In the genomic region with DNA sequence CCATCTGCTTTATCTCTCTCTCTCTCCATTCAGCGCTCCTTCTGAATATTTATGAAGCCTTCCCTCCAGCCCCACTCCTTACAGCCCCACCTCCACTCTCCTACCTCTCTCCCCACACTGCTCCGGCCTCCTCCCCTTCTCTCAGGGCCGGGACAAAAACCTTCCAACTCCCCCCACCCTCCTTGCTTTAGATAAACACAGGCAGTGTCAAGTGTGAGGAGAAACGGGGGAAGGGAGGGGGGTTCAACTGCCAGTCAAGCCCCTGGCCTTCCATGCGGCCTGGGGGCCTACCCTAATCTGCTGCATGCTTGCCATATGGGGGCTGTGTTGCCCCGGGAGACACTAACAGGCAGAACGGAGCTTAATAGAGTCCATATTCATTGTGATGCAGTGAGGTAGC, we compare ENCODE assay signal across 8 mouse cellular contexts. TPM values are rescaled to one million over a fixed set of nuclear protein-coding genes. Genes with fewer than 3 reads are reported as not detected.
A peak's percentile ranks its signal among the peaks of the same experiment; 100 is the strongest.
DNase-seq lines count a peak whose midpoint lies in the region; ATAC-seq and TF ChIP-seq lines count a peak whose summit lies in the region.
"Had no signal": no experiment of that assay in that cellular context is flagged by ENCODE, and none has a peak within 500 bp of the region (broad histone marks: within the 10 kb centered on the region; RNA-seq: fewer than 3 reads in every experiment).

No protein-coding gene starts in this region.

- under 1% methylated on average over 7 of the region's 7 CpGs for WGBS in embryonic facial prominence, embryonic 10.5 days
- 0% methylated on average over 7 of the region's 7 CpGs for WGBS in hindbrain, embryonic 14.5 days
- WGBS in neural tube, embryonic 15.5 days = 2% methylated on average over 7 of the region's 7 CpGs

- H3K9ac ChIP-seq in hindbrain, embryonic 14.5 days = peak overlapping the region; percentile 63
- peak overlapping the region; percentile 44 for H3K9ac ChIP-seq in neural tube, embryonic 15.5 days (replicated peaks)

- H3K27ac ChIP-seq in left cerebral cortex, adult 2 months = peak overlapping the region; percentile 69
- peak overlapping the region; percentile 85 for H3K27ac ChIP-seq in embryonic facial prominence, embryonic 10.5 days (replicated peaks)
- H3K27ac ChIP-seq in hindbrain, embryonic 14.5 days = peak overlapping the region; percentile 76
- H3K27ac ChIP-seq in neural tube, embryonic 15.5 days (replicated peaks) = peak overlapping the region; percentile 76

- peaks cover 83% of the 10 kb centered on the region for H3K4me1 ChIP-seq in embryonic facial prominence, embryonic 10.5 days
- H3K4me1 ChIP-seq in hindbrain, embryonic 14.5 days (replicated peaks; ENCODE audit: control insufficient read depth, insufficient read depth, low read length) = peaks cover 73% of the 10 kb centered on the region
- peaks cover 67% of the 10 kb centered on the region for H3K4me1 ChIP-seq in neural tube, embryonic 15.5 days

- peak overlapping the region; percentile 63 for H3K4me2 ChIP-seq in hindbrain, embryonic 14.5 days (replicated peaks)
- peak overlapping the region; percentile 65 for H3K4me2 ChIP-seq in neural tube, embryonic 15.5 days

- peak; percentile 91 for ATAC-seq in hindbrain, embryonic 14.5 days (ENCODE audit: low FRiP score)
- ATAC-seq in neural tube, embryonic 15.5 days (ENCODE audit: low FRiP score) = peak; percentile 80

- H3K9me3 ChIP-seq in embryonic facial prominence, embryonic 10.5 days = peaks cover 8% of the 10 kb centered on the region
- no peaks in the 10 kb centered on the region for H3K9me3 ChIP-seq in hindbrain, embryonic 14.5 days (ENCODE audit: control insufficient read depth, low read length)
- no peaks in the 10 kb centered on the region for H3K9me3 ChIP-seq in neural tube, embryonic 15.5 days (replicated peaks)

- TF ChIP-seq CTCF in left cerebral cortex, adult 2 months (IDR thresholded peaks at IDR 0.05) = no peak

- H3K36me3 ChIP-seq in embryonic facial prominence, embryonic 10.5 days (replicated peaks) = peaks cover 20% of the 10 kb centered on the region
- no peaks in the 10 kb centered on the region for H3K36me3 ChIP-seq in hindbrain, embryonic 14.5 days (replicated peaks; ENCODE audit: control insufficient read depth, insufficient read depth)
- no peaks in the 10 kb centered on the region for H3K36me3 ChIP-seq in neural tube, embryonic 15.5 days

- peak overlapping the region; percentile 32; the same call in 1 of the 2 replicates for H3K4me3 ChIP-seq in left cerebral cortex, adult 2 months
- peak overlapping the region; percentile 45 for H3K4me3 ChIP-seq in embryonic facial prominence, embryonic 10.5 days
- peak overlapping the region; percentile 25 for H3K4me3 ChIP-seq in hindbrain, embryonic 14.5 days (replicated peaks; ENCODE audit: low read length)
- peak overlapping the region; percentile 28 for H3K4me3 ChIP-seq in neural tube, embryonic 15.5 days (replicated peaks)

- H3K27me3 ChIP-seq in embryonic facial prominence, embryonic 10.5 days (replicated peaks; ENCODE audit: low read depth, poor library complexity, severe bottlenecking) = no peaks in the 10 kb centered on the region
- no peaks in the 10 kb centered on the region for H3K27me3 ChIP-seq in hindbrain, embryonic 14.5 days (ENCODE audit: control insufficient read depth, insufficient read depth, low read length)
- no peaks in the 10 kb centered on the region for H3K27me3 ChIP-seq in neural tube, embryonic 15.5 days (replicated peaks)

- intact Hi-C loops in left cerebral cortex, adult 2 months (cut with DNase I) = loop anchor here (2.0 kb wide), 2 partner anchors 20 to 28 kb away; partner anchors contain the start of gene Boc
- intact Hi-C loops in left cerebral cortex, postnatal 14 days (cut with DNase I) = no loop called here

- no peak for DNase-seq in left cerebral cortex, adult 2 months (ENCODE audit: extremely low spot score in 1 of 2, low spot score in 2 of 2)
- DNase-seq in left cerebral cortex, postnatal 14 days (ENCODE audit: low spot score in 2 of 2) = no peak
- DNase-seq in embryonic facial prominence, embryonic 10.5 days (ENCODE audit: low spot score) = peak; percentile 94
- DNase-seq in hindbrain, embryonic 14.5 days (ENCODE audit: low spot score) = peak; percentile 75
- DNase-seq in adrenal gland, postnatal 4 days (ENCODE audit: low spot score in 2 of 2) = no peak
- no peak for DNase-seq in layer of hippocampus, adult 18-20 months (ENCODE audit: low spot score in 2 of 2)
- DNase-seq: spleen, adult 18-20 months had no signal

RNA-seq across cellular contexts. Expression of gene Boc, which starts 27.9 kb away (rescaled TPM):
- total RNA-seq in left cerebral cortex, adult 2 months (2021) = 10 to 100 TPM; 18.7 to 20.0 TPM
- total RNA-seq in left cerebral cortex, postnatal 14 days (2021) = 10 to 100 TPM; 19.5 to 23.9 TPM
- 14.2 and 14.3 TPM in 2 replicates for polyA plus RNA-seq in embryonic facial prominence, embryonic 10.5 days (2016; fragmentation: Nextera tagmentation; extraction: Ambion mirVana)
- 10.1 and 11.8 TPM in 2 replicates for polyA plus RNA-seq in hindbrain, embryonic 14.5 days (2014; fragmentation: Nextera tagmentation; extraction: Ambion mirVana)
- 6.9 and 8.1 TPM in 2 replicates for polyA plus RNA-seq in neural tube, embryonic 15.5 days (2015; fragmentation: Nextera tagmentation; extraction: Ambion mirVana)
- 10 to 100 TPM; 42.4 to 49.7 TPM for total RNA-seq in adrenal gland, postnatal 4 days (2021)
- 10 to 100 TPM; 11.5 to 11.6 TPM for total RNA-seq in layer of hippocampus, adult 18-20 months (2021)

Comparison
In these comparisons a context has a peak if more than half of its experiments do, and no peak if none do; other contexts are left out.
1. DNase-seq: peak in embryonic facial prominence, embryonic 10.5 days (single experiment) and hindbrain, embryonic 14.5 days (single experiment); none in left cerebral cortex, adult 2 months (0 of 2), left cerebral cortex, postnatal 14 days (0 of 2), adrenal gland, postnatal 4 days (0 of 2) and layer of hippocampus, adult 18-20 months (0 of 2).
2. Peak in every context shown above with its lines, with median percentiles within 50 percentile points of each other: H3K27ac ChIP-seq and H3K4me3 ChIP-seq.